Mouse (Mus musculus) heart, postnatal 0 days (tissue): Measurements from ENCODE around the gene Tmem107.

ENCODE experiments used
- CTCF ChIP-seq: IDR thresholded peaks from 2 replicates; pipeline ENCODE4 v1.5.1; 2016; ENCODE audit warnings: antibody characterized with exemption, control low read depth, low read depth
- EP300 ChIP-seq: IDR thresholded peaks from 2 replicates; pipeline ENCODE4 v1.6.1; 2016; ENCODE audit warnings: antibody characterized with exemption, low read depth

- TF ChIP-seq CTCF (no peak), EP300 (no peak)
Observed at GRCm38 (mm10) chr11:69053848-69054247, 16.8 kb upstream of the Tmem107 start.
